Mouse (Mus musculus) G1E (cell line): ENCODE results near the gene Bbs2. TPM values are rescaled to one million over a fixed set of nuclear protein-coding genes. Genes with fewer than 3 reads are reported as not detected.

ENCODE experiments used
- ATAC-seq: 2 replicates; pipeline ENCODE4 v1.8.0; 2016; ENCODE audit warnings: mild to moderate bottlenecking; ENCODE audit not compliant: insufficient number of reproducible peaks, poor library complexity, low FRiP score, severe bottlenecking; ENCODE audit errors: extremely low read depth
- DNase-seq: peaks from one replicate; pipeline ENCODE4 v3.0.0; 2012; ENCODE audit warnings: low spot score
- H3K27me3 ChIP-seq: 2 replicates; pipeline ENCODE4 v1.6.1; 2012; ENCODE audit warnings: mild to moderate bottlenecking, low read length, inconsistent platforms; ENCODE audit not compliant: insufficient read depth
- H3K36me3 ChIP-seq: replicated peaks from 2 replicates; pipeline ENCODE3; 2012; ENCODE audit warnings: mild to moderate bottlenecking, inconsistent platforms
- H3K4me1 ChIP-seq: 2 replicates; pipeline ENCODE4 v1.6.1; 2012; ENCODE audit warnings: low read depth, low read length, inconsistent platforms, mixed read lengths; ENCODE audit not compliant: insufficient read depth
- H3K4me3 ChIP-seq: 2 replicates; pipeline ENCODE4 v1.5.1; 2012; ENCODE audit warnings: low read depth, mild to moderate bottlenecking, inconsistent platforms, low read length, moderate library complexity, mixed read lengths
- H3K9me3 ChIP-seq: replicated peaks from 2 replicates; pipeline ENCODE4 v1.6.1; 2012; ENCODE audit warnings: inconsistent platforms
- CTCF ChIP-seq: IDR thresholded peaks from 2 replicates; pipeline ENCODE4 v1.5.1; 2012; ENCODE audit warnings: low read depth, low read length, inconsistent platforms, mixed read lengths
- GATA1 ChIP-seq: IDR thresholded peaks from 2 replicates; pipeline ENCODE4 v1.6.1; 2012; ENCODE audit warnings: borderline replicate concordance, low read length, inconsistent platforms, mixed read lengths
- GATA2 ChIP-seq: IDR thresholded peaks from 2 replicates; pipeline ENCODE4 v1.6.1; 2012; ENCODE audit warnings: low read depth, low read length, inconsistent platforms, borderline replicate concordance
- POLR2AphosphoS5 ChIP-seq: IDR thresholded peaks from 2 replicates; pipeline ENCODE4 v1.6.1; 2012; ENCODE audit warnings: low read depth, low read length, inconsistent platforms; ENCODE audit not compliant: insufficient replicate concordance
- TAL1 ChIP-seq: conservative IDR thresholded peaks from 2 replicates; pipeline ENCODE4 v1.6.1; 2012; ENCODE audit warnings: low read depth, low read length, inconsistent platforms, mixed read lengths
- polyA plus RNA-seq: library from polyadenylated mRNA; stranded (reverse); fragments of >175 nt; gene quantifications from 2 replicates; pipeline ENCODE4 v1.2.3, GENCODE M21; 2012
- total RNA-seq, 2 experiments: library from RNA; stranded (forward) in 1 of 2; stranded (reverse) in 1 of 2; fragments of 200-1000 nt in 1 of 2; fragments of >200 nt in 1 of 2; fragmentation: Nextera tagmentation in 1 of 2; gene quantifications; 2 replicates each; pipeline ENCODE4 v1.2.3; 2014 to 2017

Gene Bbs2
- total and polyA plus RNA-seq, 3 experiments, result 3.1 to 30.4 (median 13.4) TPM

DNA sequence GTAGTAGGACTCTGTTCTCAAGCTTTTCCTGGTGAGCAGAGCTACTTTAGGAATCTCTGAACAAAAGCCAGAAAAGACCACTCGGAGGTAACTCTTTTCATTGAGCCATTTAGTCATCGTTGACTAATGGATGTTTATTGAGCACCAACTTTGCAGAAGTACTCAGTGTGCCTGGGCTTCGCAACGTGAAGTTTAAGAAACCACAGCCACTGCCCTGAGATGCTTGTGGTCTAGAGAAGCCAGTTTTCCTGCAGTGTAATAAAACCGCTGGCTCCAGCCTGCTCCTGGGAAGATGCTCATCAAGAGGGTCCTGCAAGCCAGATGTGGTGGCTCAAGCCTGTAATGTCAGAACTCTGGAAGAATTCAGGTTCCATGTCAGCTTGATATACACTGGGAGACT, 33.4 kb upstream of the Bbs2 start:
- no peak for DNase-seq
- Histone ChIP-seq H3K36me3 (no peaks in the 10 kb centered on the region), H3K4me3 (no peak overlapping the region), H3K9me3 (no peaks in the 10 kb centered on the region), H3K4me1 (peaks cover 7% of the 10 kb centered on the region; the same call in 1 of the 2 replicates), H3K27me3 (peaks cover 20% of the 10 kb centered on the region; the same call in 1 of the 2 replicates)
- TF ChIP-seq POLR2AphosphoS5 (no peak), GATA2 (no peak), CTCF (no peak), GATA1 (no peak)
- ATAC-seq, result no peak

DNA sequence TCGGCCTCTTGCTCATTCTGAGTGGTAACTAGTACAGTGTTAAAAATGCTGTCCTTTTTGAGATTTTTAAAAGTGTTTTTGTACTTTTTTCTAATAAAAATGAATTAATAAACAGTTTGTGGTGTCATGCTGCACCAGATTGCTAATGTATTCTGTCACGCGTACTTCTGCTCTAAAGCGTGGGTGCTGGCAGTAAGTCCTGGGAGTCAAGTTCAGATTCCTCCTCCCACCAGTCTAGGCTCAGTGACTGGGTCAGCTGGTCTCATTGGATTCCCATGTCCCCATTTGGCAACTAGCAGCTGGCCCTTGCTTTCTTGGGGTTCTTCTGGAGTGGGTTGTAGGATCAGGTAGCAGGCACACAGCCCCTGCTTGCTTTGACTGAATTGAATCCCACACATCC, 31.4 kb upstream of the Bbs2 start:
- ATAC-seq (no peak), DNase-seq (no peak)
- peaks cover 7% of the 10 kb centered on the region; the same call in 1 of the 2 replicates for H3K4me1 ChIP-seq
- H3K36me3 ChIP-seq, result no peaks in the 10 kb centered on the region
- H3K4me3 ChIP-seq, result no peak overlapping the region
- H3K27me3 ChIP-seq, result peaks cover 12% of the 10 kb centered on the region
- H3K9me3 ChIP-seq, result no peaks in the 10 kb centered on the region
- TF ChIP-seq GATA2 (no peak), TAL1 (no peak), CTCF (no peak), POLR2AphosphoS5 (no peak), GATA1 (no peak)

GRCm38 (mm10) chr8:94129133-94129789, 30.5 kb upstream of the Bbs2 start:
- Histone ChIP-seq H3K4me1 (peaks cover 2% of the 10 kb centered on the region; the same call in 1 of the 2 replicates), H3K9me3 (no peaks in the 10 kb centered on the region), H3K27me3 (peaks cover 18% of the 10 kb centered on the region), H3K36me3 (no peaks in the 10 kb centered on the region), H3K4me3 (no peak overlapping the region)
- TF ChIP-seq TAL1 (no peak), GATA2 (no peak), POLR2AphosphoS5 (no peak), CTCF (no peak), GATA1 (no peak)
- no peak for DNase-seq
- ATAC-seq, result no peak

- Histone ChIP-seq H3K4me3 (no peak overlapping the region), H3K9me3 (no peaks in the 10 kb centered on the region), H3K36me3 (no peaks in the 10 kb centered on the region), H3K4me1 (no peaks in the 10 kb centered on the region), H3K27me3 (peaks cover 30% of the 10 kb centered on the region)
- ATAC-seq (no peak), DNase-seq (no peak)
- TF ChIP-seq POLR2AphosphoS5 (no peak), CTCF (no peak), GATA1 (no peak), GATA2 (no peak), TAL1 (no peak)
These were observed 29.0 kb upstream of the Bbs2 start for GRCm38 (mm10) chr8:94127711-94128110.

DNA sequence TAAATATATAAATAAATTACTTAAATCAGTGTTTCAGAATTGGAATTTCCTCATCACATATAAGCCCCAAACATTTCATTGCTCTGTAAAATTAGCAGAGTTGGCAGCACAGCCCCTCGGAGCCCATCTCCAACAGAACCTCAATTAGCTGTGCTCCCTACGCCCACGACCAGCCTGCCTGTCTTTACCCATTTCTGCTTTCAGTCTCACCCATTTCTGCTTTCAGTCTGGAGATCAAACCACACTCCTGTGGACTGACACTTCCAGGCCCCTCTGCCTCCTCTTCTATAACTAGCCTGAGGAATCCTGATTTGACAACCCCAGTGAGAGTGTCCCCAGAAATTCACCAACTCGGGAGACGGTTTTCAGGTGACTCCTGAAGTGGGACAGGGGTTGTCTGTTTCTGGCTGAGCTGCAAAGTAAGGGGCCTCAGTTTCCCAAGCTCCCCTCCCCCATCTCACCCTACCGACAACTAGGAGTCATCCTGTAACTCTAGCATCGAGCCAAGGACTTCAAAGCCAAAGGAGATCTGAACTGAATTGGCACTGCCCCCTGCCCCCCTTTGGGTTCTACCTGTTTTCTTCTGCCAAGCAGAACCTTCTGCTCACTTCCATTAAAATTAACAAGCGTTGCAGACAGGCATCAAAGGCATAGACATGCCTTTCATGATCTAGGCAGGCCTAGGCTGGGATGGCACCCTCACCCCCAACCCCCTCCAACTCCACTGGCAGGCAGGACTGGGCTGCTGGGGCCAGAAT, 24.2 kb upstream of the Bbs2 start:
- TF ChIP-seq TAL1 (no peak), CTCF (no peak), POLR2AphosphoS5 (no peak), GATA1 (no peak), GATA2 (no peak)
- Histone ChIP-seq H3K27me3 (peaks cover 25% of the 10 kb centered on the region), H3K9me3 (no peaks in the 10 kb centered on the region), H3K4me3 (no peak overlapping the region), H3K36me3 (no peaks in the 10 kb centered on the region), H3K4me1 (peaks cover 6% of the 10 kb centered on the region; the same call in 1 of the 2 replicates)
- no peak for ATAC-seq
- DNase-seq, result no peak

GRCm38 (mm10) chr8:94121625-94122024, 22.9 kb upstream of the Bbs2 start:
- Histone ChIP-seq H3K4me3 (no peak overlapping the region), H3K36me3 (no peaks in the 10 kb centered on the region), H3K27me3 (peaks cover 23% of the 10 kb centered on the region), H3K9me3 (no peaks in the 10 kb centered on the region), H3K4me1 (peaks cover 6% of the 10 kb centered on the region; the same call in 1 of the 2 replicates)
- TF ChIP-seq TAL1 (no peak), POLR2AphosphoS5 (no peak), GATA1 (no peak), CTCF (no peak), GATA2 (no peak)
- DNase-seq (no peak), ATAC-seq (no peak)
